Mouse (Mus musculus) limb, embryonic 14.5 days (tissue): ENCODE measurements around the gene 3100002H09Rik. TPM values are rescaled to one million over a fixed set of nuclear protein-coding genes. Genes with fewer than 3 reads are reported as not detected.

ENCODE experiments used
- ATAC-seq: fragments of 200-750 bp; cut with Nextera tagmentation; 2 replicates; pipeline ENCODE4 v1.8.0; 2017; ENCODE audit warnings: low read depth, moderate number of reproducible peaks, moderate TSS enrichment; ENCODE audit not compliant: low FRiP score
- DNase-seq: peaks from one replicate; pipeline ENCODE4 v3.0.0-alpha.2; 2015; ENCODE audit warnings: low spot score
- H3K27ac ChIP-seq: fragments of 300-500 bp; sonication (generic); replicated peaks from 2 replicates; pipeline ENCODE4 v1.5.1; 2014; ENCODE audit warnings: low read depth, mild to moderate bottlenecking, low read length, moderate library complexity, mixed read lengths
- H3K27me3 ChIP-seq: fragments of 300-500 bp; sonication (generic); 2 replicates; pipeline ENCODE4 v1.6.1; 2014; ENCODE audit warnings: low read length, mixed read lengths; ENCODE audit not compliant: control insufficient read depth, insufficient read depth
- H3K36me3 ChIP-seq: fragments of 300-500 bp; sonication (generic); 2 replicates; pipeline ENCODE4 v1.6.1; 2014; ENCODE audit warnings: mild to moderate bottlenecking, low read length, moderate library complexity, mixed read lengths; ENCODE audit not compliant: control insufficient read depth, insufficient read depth
- H3K4me1 ChIP-seq: fragments of 300-500 bp; sonication (generic); 2 replicates; pipeline ENCODE4 v1.6.1; 2014; ENCODE audit warnings: antibody characterized with exemption, low read length, mixed read lengths; ENCODE audit not compliant: control insufficient read depth, insufficient read depth
- H3K4me2 ChIP-seq: fragments of 300-500 bp; sonication (generic); replicated peaks from 2 replicates; pipeline ENCODE4 v1.6.1; 2014; ENCODE audit warnings: low read depth, mild to moderate bottlenecking, low read length, moderate library complexity; ENCODE audit not compliant: severe bottlenecking
- H3K4me3 ChIP-seq: fragments of 300-500 bp; sonication (generic); replicated peaks from 2 replicates; pipeline ENCODE4 v1.5.1; 2014; ENCODE audit warnings: low read length
- H3K9ac ChIP-seq: fragments of 300-500 bp; sonication (generic); 2 replicates; pipeline ENCODE4 v1.6.1; 2014; ENCODE audit warnings: mild to moderate bottlenecking, low read depth, low read length, moderate library complexity; ENCODE audit not compliant: severe bottlenecking
- H3K9me3 ChIP-seq: fragments of 300-500 bp; sonication (generic); 2 replicates; pipeline ENCODE4 v1.6.1; 2016; ENCODE audit warnings: low read length; ENCODE audit not compliant: control insufficient read depth
- POLR2A ChIP-seq: fragments of 200-500 bp; IDR thresholded peaks from 2 replicates; pipeline ENCODE4 v1.8.0; 2012; ENCODE audit warnings: inconsistent platforms, mild to moderate bottlenecking, moderate library complexity, borderline replicate concordance; ENCODE audit not compliant: insufficient read depth, insufficient read length; ENCODE audit errors: extremely low read depth
- WGBS: fragments of 180-500 bp; shearing (Covaris S2); extraction: QIAGEN DNeasy Blood & Tissue Kit; methylation state at CpG from one replicate; pipeline ENCODE4 v1.1.7; 2014; 5-methylcytosine and 5-hydroxymethylcytosine counted together
- polyA plus RNA-seq, 2 experiments: library from polyadenylated mRNA; depleted of rRNA in 1 of 2; stranded (reverse) in 1 of 2; unstranded in 1 of 2; fragments of >200 nt; fragmentation: Nextera tagmentation in 1 of 2; extraction: Ambion mirVana in 1 of 2; gene quantifications; 2 replicates each; pipeline versions ENCODE4 v1.2.1 to v1.2.3; 2012 to 2014

Gene 3100002H09Rik
- polyA plus RNA-seq, 2 experiments = not detected

- H3K4me2 ChIP-seq = peak within 1 kb of the TSS; percentile 98
- H3K27ac ChIP-seq = no peak within 1 kb of the TSS
- TF ChIP-seq POLR2A = no peak
- H3K9me3 ChIP-seq = no peaks in the 10 kb centered on the region
- DNase-seq = no peak
- 3% methylated on average over 11 of the region's 15 CpGs for WGBS
- peak within 1 kb of the TSS; percentile 50 for H3K9ac ChIP-seq
- peak within 1 kb of the TSS; percentile 58 for H3K4me3 ChIP-seq
- H3K27me3 ChIP-seq = peaks cover 58% of the 10 kb centered on the region
- H3K36me3 ChIP-seq = no peaks in the 10 kb centered on the region
- ATAC-seq = no peak
- H3K4me1 ChIP-seq = peaks cover 3% of the 10 kb centered on the region; the same call in 1 of the 2 replicates
Observed at GRCm38 (mm10) chr4:124656518-124656853, 45.9 kb upstream of the 3100002H09Rik start, which contains the start of gene Pou3f1. TSS of gene Pou3f1 (plus strand) at chr4:124656807.

- Histone ChIP-seq H3K4me3 (no peak overlapping the region), H3K27ac (no peak overlapping the region), H3K9me3 (no peaks in the 10 kb centered on the region), H3K9ac (no peak overlapping the region), H3K4me1 (peaks cover 3% of the 10 kb centered on the region; the same call in 1 of the 2 replicates), H3K4me2 (no peak overlapping the region), H3K27me3 (peaks cover 37% of the 10 kb centered on the region), H3K36me3 (no peaks in the 10 kb centered on the region)
- ATAC-seq (no peak), DNase-seq (no peak)
- 4% methylated on average over 9 of the region's 9 CpGs for WGBS
- TF ChIP-seq POLR2A = no peak
Observed at GRCm38 (mm10) chr4:124652886-124653285, 42.3 kb upstream of the 3100002H09Rik start.

- H3K4me2 ChIP-seq = no peak overlapping the region
- peaks cover 16% of the 10 kb centered on the region; the same call in 1 of the 2 replicates for H3K4me1 ChIP-seq
- no peaks in the 10 kb centered on the region for H3K9me3 ChIP-seq
- DNase-seq (peak; percentile 32), ATAC-seq (no peak)
- H3K27me3 ChIP-seq = no peaks in the 10 kb centered on the region
- 20% methylated on average over 5 of the region's 5 CpGs for WGBS
- H3K9ac ChIP-seq = no peak overlapping the region
- no peak for TF ChIP-seq POLR2A
- no peak overlapping the region for H3K4me3 ChIP-seq
- H3K36me3 ChIP-seq = no peaks in the 10 kb centered on the region
- H3K27ac ChIP-seq = no peak overlapping the region
Observed at GRCm38 (mm10) chr4:124647909-124648308, 37.3 kb upstream of the 3100002H09Rik start.

GRCm38 (mm10) chr4:124646591-124646990 is 36.0 kb upstream of the 3100002H09Rik start:
- Histone ChIP-seq H3K27ac (no peak overlapping the region), H3K27me3 (no peaks in the 10 kb centered on the region), H3K4me2 (peak overlapping the region; percentile 31), H3K9ac (no peak overlapping the region), H3K9me3 (no peaks in the 10 kb centered on the region), H3K4me3 (0 out of 2 replicates have a peak overlapping the region, but pooled peaks have one; percentile 7), H3K36me3 (no peaks in the 10 kb centered on the region), H3K4me1 (peaks cover 16% of the 10 kb centered on the region; the same call in 1 of the 2 replicates)
- TF ChIP-seq POLR2A = no peak
- 10% methylated on average over 8 of the region's 8 CpGs for WGBS
- ATAC-seq (no peak), DNase-seq (no peak)

- no peak overlapping the region for H3K4me3 ChIP-seq
- no peak for DNase-seq
Observed at GRCm38 (mm10) chr4:124644974-124645433, 34.4 kb upstream of the 3100002H09Rik start.

GRCm38 (mm10) chr4:124643859-124644258 is 33.3 kb upstream of the 3100002H09Rik start:
- H3K4me2 ChIP-seq = no peak overlapping the region
- ATAC-seq = no peak
- TF ChIP-seq POLR2A = no peak
- no peaks in the 10 kb centered on the region for H3K9me3 ChIP-seq
- H3K4me1 ChIP-seq = peaks cover 16% of the 10 kb centered on the region; the same call in 1 of the 2 replicates
- H3K27ac ChIP-seq = no peak overlapping the region
- WGBS = 91% methylated on average over 9 of the region's 9 CpGs
- no peaks in the 10 kb centered on the region for H3K36me3 ChIP-seq
- 0 out of 2 replicates have a peak, but pooled peaks cover 13% of the 10 kb centered on the region for H3K27me3 ChIP-seq
- no peak overlapping the region for H3K9ac ChIP-seq
- H3K4me3 ChIP-seq = no peak overlapping the region
- DNase-seq = no peak

More at GRCm38 (mm10) chr4:124644974-124645433, 34.4 kb upstream of the 3100002H09Rik start:
- Histone ChIP-seq H3K4me2 (no peak overlapping the region), H3K9ac (no peak overlapping the region), H3K27ac (no peak overlapping the region), H3K4me1 (peaks cover 16% of the 10 kb centered on the region; the same call in 1 of the 2 replicates), H3K9me3 (no peaks in the 10 kb centered on the region), H3K27me3 (0 out of 2 replicates have a peak, but pooled peaks cover 7% of the 10 kb centered on the region), H3K36me3 (no peaks in the 10 kb centered on the region)
- TF ChIP-seq POLR2A = no peak
- WGBS = 24% methylated on average over 3 of the region's 3 CpGs
- ATAC-seq = no peak
